Mouse (Mus musculus) liver, adult (tissue): ENCODE measurements around the gene Fam131c.

Experiments
- GATA4 ChIP-seq: IDR thresholded peaks from 2 replicates; pipeline ENCODE4 v1.6.1; 2014; ENCODE audit warnings: mild to moderate bottlenecking, low read length; ENCODE audit not compliant: insufficient replicate concordance

Gene Fam131c

GRCm38 (mm10) chr4:141367997-141368791 lies at the start of gene Fam131c:
TSS of gene Fam131c (plus strand) at chr4:141368220.
- TF ChIP-seq GATA4 = no peak

GRCm38 (mm10) chr4:141322526-141322925 lies 45.5 kb upstream of the Fam131c start:
- no peak for TF ChIP-seq GATA4

GRCm38 (mm10) chr4:141324771-141325191 lies 43.2 kb upstream of the Fam131c start:
- TF ChIP-seq GATA4 = no peak

- TF ChIP-seq GATA4 = no peak
Measured at GRCm38 (mm10) chr4:141325636-141326035, 42.4 kb upstream of the Fam131c start.

- no peak for TF ChIP-seq GATA4
Measured at GRCm38 (mm10) chr4:141327075-141327474, 40.9 kb upstream of the Fam131c start.

- TF ChIP-seq GATA4 = no peak
Measured at GRCm38 (mm10) chr4:141328742-141329141, 39.3 kb upstream of the Fam131c start.

GRCm38 (mm10) chr4:141329968-141330367 lies 38.1 kb upstream of the Fam131c start:
- no peak for TF ChIP-seq GATA4

- no peak for TF ChIP-seq GATA4
Measured at GRCm38 (mm10) chr4:141331446-141331845, 36.6 kb upstream of the Fam131c start.

GRCm38 (mm10) chr4:141332258-141332657 lies 35.8 kb upstream of the Fam131c start:
- TF ChIP-seq GATA4 = no peak

GRCm38 (mm10) chr4:141334695-141335094 lies 33.3 kb upstream of the Fam131c start:
- no peak for TF ChIP-seq GATA4

GRCm38 (mm10) chr4:141335263-141335796 lies 32.7 kb upstream of the Fam131c start:
- TF ChIP-seq GATA4 = no peak

GRCm38 (mm10) chr4:141336196-141336595 lies 31.8 kb upstream of the Fam131c start:
- no peak for TF ChIP-seq GATA4

GRCm38 (mm10) chr4:141337986-141338385 lies 30.0 kb upstream of the Fam131c start:
- no peak for TF ChIP-seq GATA4

- no peak for TF ChIP-seq GATA4
Measured at GRCm38 (mm10) chr4:141338853-141339252, 29.2 kb upstream of the Fam131c start.

- TF ChIP-seq GATA4 = no peak
Measured at GRCm38 (mm10) chr4:141341477-141341876, 26.5 kb upstream of the Fam131c start.

- TF ChIP-seq GATA4 = no peak
Measured at GRCm38 (mm10) chr4:141343515-141343914, 24.5 kb upstream of the Fam131c start.

- no peak for TF ChIP-seq GATA4
Measured at GRCm38 (mm10) chr4:141345219-141345618, 22.8 kb upstream of the Fam131c start.
